Mouse (Mus musculus) limb, embryonic 14.5 days (tissue): ENCODE results near the gene Tnfrsf21. TPM values are rescaled to one million over a fixed set of nuclear protein-coding genes. Genes with fewer than 3 reads are reported as not detected.
A peak's percentile ranks its signal among the peaks of the same experiment; 100 is the strongest.

Experiments
- ATAC-seq: fragments of 200-750 bp; cut with Nextera tagmentation; 2 replicates; pipeline ENCODE4 v1.8.0; 2017; ENCODE audit warnings: low read depth, moderate number of reproducible peaks, moderate TSS enrichment; ENCODE audit not compliant: low FRiP score
- DNase-seq: peaks from one replicate; pipeline ENCODE4 v3.0.0-alpha.2; 2015; ENCODE audit warnings: low spot score
- H3K27ac ChIP-seq: fragments of 300-500 bp; sonication (generic); replicated peaks from 2 replicates; pipeline ENCODE4 v1.5.1; 2014; ENCODE audit warnings: low read depth, mild to moderate bottlenecking, low read length, moderate library complexity, mixed read lengths
- H3K27me3 ChIP-seq: fragments of 300-500 bp; sonication (generic); 2 replicates; pipeline ENCODE4 v1.6.1; 2014; ENCODE audit warnings: low read length, mixed read lengths; ENCODE audit not compliant: control insufficient read depth, insufficient read depth
- H3K36me3 ChIP-seq: fragments of 300-500 bp; sonication (generic); 2 replicates; pipeline ENCODE4 v1.6.1; 2014; ENCODE audit warnings: mild to moderate bottlenecking, low read length, moderate library complexity, mixed read lengths; ENCODE audit not compliant: control insufficient read depth, insufficient read depth
- H3K4me1 ChIP-seq: fragments of 300-500 bp; sonication (generic); 2 replicates; pipeline ENCODE4 v1.6.1; 2014; ENCODE audit warnings: antibody characterized with exemption, low read length, mixed read lengths; ENCODE audit not compliant: control insufficient read depth, insufficient read depth
- H3K4me2 ChIP-seq: fragments of 300-500 bp; sonication (generic); replicated peaks from 2 replicates; pipeline ENCODE4 v1.6.1; 2014; ENCODE audit warnings: low read depth, mild to moderate bottlenecking, low read length, moderate library complexity; ENCODE audit not compliant: severe bottlenecking
- H3K4me3 ChIP-seq: fragments of 300-500 bp; sonication (generic); replicated peaks from 2 replicates; pipeline ENCODE4 v1.5.1; 2014; ENCODE audit warnings: low read length
- H3K9ac ChIP-seq: fragments of 300-500 bp; sonication (generic); 2 replicates; pipeline ENCODE4 v1.6.1; 2014; ENCODE audit warnings: mild to moderate bottlenecking, low read depth, low read length, moderate library complexity; ENCODE audit not compliant: severe bottlenecking
- H3K9me3 ChIP-seq: fragments of 300-500 bp; sonication (generic); 2 replicates; pipeline ENCODE4 v1.6.1; 2016; ENCODE audit warnings: low read length; ENCODE audit not compliant: control insufficient read depth
- POLR2A ChIP-seq: fragments of 200-500 bp; IDR thresholded peaks from 2 replicates; pipeline ENCODE4 v1.8.0; 2012; ENCODE audit warnings: inconsistent platforms, mild to moderate bottlenecking, moderate library complexity, borderline replicate concordance; ENCODE audit not compliant: insufficient read depth, insufficient read length; ENCODE audit errors: extremely low read depth
- WGBS: fragments of 180-500 bp; shearing (Covaris S2); extraction: QIAGEN DNeasy Blood & Tissue Kit; methylation state at CpG from one replicate; pipeline ENCODE4 v1.1.7; 2014; 5-methylcytosine and 5-hydroxymethylcytosine counted together
- polyA plus RNA-seq, 2 experiments: library from polyadenylated mRNA; depleted of rRNA in 1 of 2; stranded (reverse) in 1 of 2; unstranded in 1 of 2; fragments of >200 nt; fragmentation: Nextera tagmentation in 1 of 2; extraction: Ambion mirVana in 1 of 2; gene quantifications; 2 replicates each; pipeline versions ENCODE4 v1.2.1 to v1.2.3; 2012 to 2014

Tnfrsf21 gene
- polyA plus RNA-seq, 2 experiments, result 24.5 to 25.0 TPM

DNA sequence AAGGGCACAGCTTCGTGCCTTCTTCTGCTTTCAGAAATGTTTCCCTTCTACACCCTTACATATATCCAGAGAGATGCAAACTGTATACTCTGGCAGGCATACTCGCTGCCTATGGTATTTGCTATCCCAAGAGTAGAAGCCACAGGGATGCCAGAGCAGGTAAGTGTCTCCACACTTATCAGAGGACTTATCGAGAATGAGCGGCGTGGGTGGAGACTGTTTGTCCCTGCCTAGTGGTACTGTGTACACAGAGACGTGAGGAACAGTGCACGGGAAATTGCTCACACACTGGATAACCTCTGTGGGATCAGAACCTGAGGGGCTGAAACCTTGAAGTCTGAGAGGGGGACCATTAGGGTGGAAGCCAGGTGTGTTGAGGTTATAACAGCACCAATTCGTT lies 59.6 kb downstream of the Tnfrsf21 start:
- Histone ChIP-seq H3K4me2 (no peak overlapping the region), H3K27me3 (no peaks in the 10 kb centered on the region), H3K9me3 (no peaks in the 10 kb centered on the region), H3K4me1 (no peaks in the 10 kb centered on the region; the same call in none of the 2 replicates), H3K9ac (no peak overlapping the region), H3K36me3 (no peaks in the 10 kb centered on the region), H3K27ac (no peak overlapping the region), H3K4me3 (no peak overlapping the region)
- WGBS, result 77% methylated on average over 8 of the region's 8 CpGs
- no peak for TF ChIP-seq POLR2A
- ATAC-seq (no peak), DNase-seq (no peak)

- 0 out of 2 replicates have a peak overlapping the region, but pooled peaks have one; percentile 6 for H3K4me3 ChIP-seq
- ATAC-seq (peak; percentile 86), DNase-seq (peak; percentile 84)
- H3K27ac ChIP-seq, result 0 out of 2 replicates have a peak overlapping the region, but pooled peaks have one; percentile 27
- peak overlapping the region; percentile 31 for H3K4me2 ChIP-seq
- H3K9me3 ChIP-seq, result no peaks in the 10 kb centered on the region
- H3K36me3 ChIP-seq, result no peaks in the 10 kb centered on the region
- TF ChIP-seq POLR2A, result no peak
- H3K9ac ChIP-seq, result no peak overlapping the region
- WGBS, result 25% methylated on average over 18 of the region's 18 CpGs
- H3K27me3 ChIP-seq, result no peaks in the 10 kb centered on the region
- no peaks in the 10 kb centered on the region; the same call in none of the 2 replicates for H3K4me1 ChIP-seq
Measured at GRCm38 (mm10) chr17:43076801-43077493, 60.6 kb downstream of the Tnfrsf21 start.

- 43% methylated on average over 4 of the region's 4 CpGs for WGBS
- H3K27me3 ChIP-seq, result no peaks in the 10 kb centered on the region
- H3K9ac ChIP-seq, result no peak overlapping the region
- no peak for TF ChIP-seq POLR2A
- H3K4me3 ChIP-seq, result no peak overlapping the region
- H3K4me2 ChIP-seq, result no peak overlapping the region
- no peaks in the 10 kb centered on the region; the same call in none of the 2 replicates for H3K4me1 ChIP-seq
- no peak for DNase-seq
- no peak for ATAC-seq
- 0 out of 2 replicates have a peak overlapping the region, but pooled peaks have one; percentile 27 for H3K27ac ChIP-seq
- H3K36me3 ChIP-seq, result no peaks in the 10 kb centered on the region
- H3K9me3 ChIP-seq, result no peaks in the 10 kb centered on the region
Measured at GRCm38 (mm10) chr17:43077540-43077939, 61.2 kb downstream of the Tnfrsf21 start.

DNA sequence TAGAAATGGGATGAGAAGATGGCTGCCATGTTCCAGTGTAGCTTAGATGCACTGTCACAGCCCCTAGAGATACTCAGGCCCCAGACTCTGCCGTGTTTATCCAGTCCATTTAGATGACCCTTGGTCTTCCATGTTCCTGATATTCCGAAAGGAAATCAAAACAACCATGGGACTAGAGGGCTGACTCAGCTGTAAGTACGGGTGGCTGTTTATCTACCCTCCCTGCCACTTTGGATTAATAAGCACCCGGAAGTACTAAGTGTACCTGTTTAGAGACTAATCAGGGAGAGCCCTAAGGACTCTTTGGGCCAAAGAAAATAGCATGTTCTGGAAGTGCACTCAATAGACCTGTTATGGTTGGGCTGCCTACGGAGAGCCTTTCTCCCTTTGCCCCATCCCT lies 64.9 kb downstream of the Tnfrsf21 start:
- DNase-seq, result no peak
- Histone ChIP-seq H3K9ac (no peak overlapping the region), H3K9me3 (no peaks in the 10 kb centered on the region), H3K27me3 (no peaks in the 10 kb centered on the region), H3K36me3 (peaks cover 11% of the 10 kb centered on the region; the same call in 1 of the 2 replicates), H3K4me1 (no peaks in the 10 kb centered on the region; the same call in none of the 2 replicates), H3K4me3 (no peak overlapping the region), H3K27ac (no peak overlapping the region), H3K4me2 (no peak overlapping the region)
- no peak for TF ChIP-seq POLR2A
- 89% methylated on average over 5 of the region's 5 CpGs for WGBS
- no peak for ATAC-seq

DNA sequence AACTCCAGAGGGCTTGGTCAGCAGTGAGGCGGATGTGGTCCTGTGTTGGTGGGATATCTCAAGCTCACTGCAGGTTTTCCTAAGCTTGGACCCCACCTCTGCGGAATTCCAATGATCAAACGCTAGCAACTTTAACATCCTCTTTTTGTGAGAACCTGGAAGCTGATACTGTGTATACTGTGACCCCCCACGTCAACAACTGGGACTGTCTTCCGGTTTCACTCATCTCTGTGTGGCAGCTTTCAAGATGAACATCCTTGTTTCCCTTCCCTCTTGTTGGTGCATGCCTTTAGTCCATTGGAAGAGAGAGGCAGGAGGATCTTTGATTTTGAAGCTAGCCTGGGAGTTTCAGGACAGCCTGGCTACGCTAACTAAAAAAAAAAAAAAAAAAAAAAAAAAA lies 73.1 kb downstream of the Tnfrsf21 start:
- WGBS, result 90% methylated on average over 6 of the region's 6 CpGs
- H3K9ac ChIP-seq, result no peak overlapping the region
- no peaks in the 10 kb centered on the region for H3K27me3 ChIP-seq
- H3K4me1 ChIP-seq, result no peaks in the 10 kb centered on the region
- H3K9me3 ChIP-seq, result no peaks in the 10 kb centered on the region
- H3K4me2 ChIP-seq, result no peak overlapping the region
- no peak overlapping the region for H3K4me3 ChIP-seq
- H3K27ac ChIP-seq, result no peak overlapping the region
- DNase-seq (no peak), ATAC-seq (no peak)
- no peak for TF ChIP-seq POLR2A
- peaks cover 18% of the 10 kb centered on the region; the same call in 1 of the 2 replicates for H3K36me3 ChIP-seq
